Mouse (Mus musculus): ENCODE results near the gene Me1. TPM values are rescaled to one million over a fixed set of nuclear protein-coding genes. Genes with fewer than 3 reads are reported as not detected.

Gene Me1
- polyA plus RNA-seq (2017; shearing (Covaris generic)), result not detected

DNA sequence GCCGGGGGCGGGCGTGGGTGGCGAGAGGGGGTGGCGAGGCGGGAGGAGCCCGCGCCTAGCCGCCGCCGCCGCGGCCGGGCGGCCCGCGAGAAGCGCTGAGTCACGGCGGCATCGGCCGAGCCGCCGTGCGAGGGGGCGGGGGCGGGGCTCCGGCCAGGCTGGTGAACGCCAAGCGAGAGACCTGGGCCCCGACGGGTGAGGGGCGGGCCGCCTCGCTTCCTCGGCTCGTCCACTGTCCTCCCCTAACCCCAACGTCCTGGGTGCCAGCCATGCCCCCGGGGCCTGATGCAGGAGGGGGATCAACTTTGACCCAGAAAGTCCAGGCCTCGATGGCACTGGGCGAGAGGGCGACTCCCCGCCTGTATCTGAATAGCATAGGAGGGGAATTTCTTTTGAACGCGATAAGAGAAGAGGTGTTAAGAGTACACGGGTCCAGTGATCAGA is at the start of gene Me1:
Gene Me1, minus strand, starts transcription at position 136 of the 444 bp plus-strand sequence.

GRCm38 (mm10) chr9:86742959-86743911 is 47.5 kb upstream of the Me1 start, which contains the start of gene Prss35:
Prss35 (plus strand) TSS chr9:86743649.

GRCm38 (mm10) chr9:86571540-86572135 is 124.1 kb downstream of the Me1 start, which contains the start of the genes Pgm3 and Rwdd2a:
Pgm3 (minus strand) TSS chr9:86571842.
Rwdd2a (plus strand) TSS chr9:86571991.

Other genes starting within 250 kb of the Me1 start
- 6.5 TPM for gene Ube2cbp, start 231.0 kb downstream of the Me1 start, polyA plus RNA-seq (2017; shearing (Covaris generic))
- gene Dop1a, start 228.8 kb downstream of the Me1 start, polyA plus RNA-seq (2017; shearing (Covaris generic)), result 73.9 TPM
- gene Pgm3, start 124.1 kb downstream of the Me1 start, polyA plus RNA-seq (2017; shearing (Covaris generic)), result 18.4 TPM
- gene Rwdd2a, start 124.0 kb downstream of the Me1 start, polyA plus RNA-seq (2017; shearing (Covaris generic)), result 5.0 TPM
- gene Prss35, start 47.7 kb upstream of the Me1 start, polyA plus RNA-seq (2017; shearing (Covaris generic)), result 0.21 TPM
- not detected for gene Snap91, start 184.7 kb upstream of the Me1 start, polyA plus RNA-seq (2017; shearing (Covaris generic))

Measured in naive thymus-derived CD4-positive, alpha-beta T cell, adult 5 months (primary cell).